Mouse (Mus musculus): Measurements from ENCODE around the gene Pcolce2.

DNA sequence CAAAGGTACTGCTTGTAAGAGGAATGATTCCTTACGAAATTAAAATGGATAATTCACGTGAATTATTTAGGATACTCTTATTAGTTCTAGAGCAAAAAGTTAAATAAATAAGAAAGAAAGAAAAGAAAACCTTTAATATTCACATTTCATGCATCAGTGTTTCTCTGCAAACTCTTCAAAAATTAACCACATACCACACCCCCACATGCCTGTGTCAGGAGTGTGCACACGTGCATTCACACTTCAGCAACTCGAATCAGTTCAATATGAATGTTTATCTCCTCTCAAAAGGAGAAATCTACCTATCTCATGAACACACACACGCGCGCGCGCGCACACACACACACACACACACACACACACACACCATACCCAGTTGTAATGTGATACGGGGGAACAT is 43.3 kb downstream of the Pcolce2 start:
- no peak for TF ChIP-seq CTCF (IDR thresholded peaks at IDR 0.05; ENCODE audit: low read depth)
- no peak for TF ChIP-seq EP300 (IDR thresholded peaks at IDR 0.05; ENCODE audit: low read depth)

Measured in heart, postnatal 0 days (tissue).